Mouse (Mus musculus) erythroblast, embryonic 14.5 days (primary cell): ENCODE data around the gene Gm20683. TPM values are rescaled to one million over a fixed set of nuclear protein-coding genes. Genes with fewer than 3 reads are reported as not detected.
A peak's percentile ranks its signal among the peaks of the same experiment; 100 is the strongest.
"Not testable (repeated sequence)": the region's sequence is repeated elsewhere in the genome, so short reads cannot be mapped to it uniquely, and the experiment has no call there.

Experiments
- H3K27me3 ChIP-seq: 2 replicates; pipeline ENCODE4 v1.6.1; 2012; ENCODE audit warnings: inconsistent platforms; ENCODE audit not compliant: control insufficient read depth
- H3K36me3 ChIP-seq: 2 replicates; pipeline ENCODE4 v1.6.1; 2012; ENCODE audit warnings: mild to moderate bottlenecking, inconsistent platforms; ENCODE audit not compliant: control insufficient read depth
- H3K4me1 ChIP-seq: 2 replicates; pipeline ENCODE4 v1.6.1; 2012; ENCODE audit warnings: inconsistent platforms; ENCODE audit not compliant: control insufficient read depth
- H3K4me3 ChIP-seq: replicated peaks from 2 replicates; pipeline ENCODE3; 2012; ENCODE audit warnings: moderate library complexity, mild to moderate bottlenecking, inconsistent platforms
- H3K9me3 ChIP-seq: 2 replicates; pipeline ENCODE4 v1.6.1; 2012; ENCODE audit warnings: low read length, inconsistent platforms, mixed read lengths; ENCODE audit not compliant: control insufficient read depth
- GATA1 ChIP-seq: IDR thresholded peaks from 2 replicates; pipeline ENCODE4 v1.6.1; 2012; ENCODE audit warnings: low read length, inconsistent platforms, mixed read lengths
- TAL1 ChIP-seq: IDR thresholded peaks from 3 replicates; pipeline ENCODE4 v1.6.1; 2012; ENCODE audit warnings: low read length, inconsistent platforms, mixed read lengths
- polyA plus RNA-seq: library from polyadenylated mRNA; stranded (reverse); fragments of >175 nt; gene quantifications from 2 replicates; pipeline ENCODE4 v1.2.3, GENCODE M21; 2012

The Gm20683 gene
- polyA plus RNA-seq, 1 experiment, result 1.1 TPM

GRCm38 (mm10) chr17:25874721-25875170 is 33.2 kb upstream of the Gm20683 start, which contains the start of gene Mettl26:
Gene Mettl26 (plus strand): TSS chr17:25875074.
- no peak for TF ChIP-seq GATA1
- no peak for TF ChIP-seq TAL1
- Histone ChIP-seq H3K4me3 (peak within 1 kb of the TSS; percentile 73), H3K9me3 (no peaks in the 10 kb centered on the region), H3K27me3 (no peaks in the 10 kb centered on the region), H3K36me3 (peaks cover 27% of the 10 kb centered on the region), H3K4me1 (peaks cover 47% of the 10 kb centered on the region)

GRCm38 (mm10) chr17:25874148-25874720 is 32.7 kb upstream of the Gm20683 start:
- Histone ChIP-seq H3K27me3 (no peaks in the 10 kb centered on the region), H3K4me3 (peak overlapping the region; percentile 73), H3K4me1 (peaks cover 47% of the 10 kb centered on the region), H3K9me3 (no peaks in the 10 kb centered on the region), H3K36me3 (peaks cover 22% of the 10 kb centered on the region)
- TF ChIP-seq TAL1, result no peak
- TF ChIP-seq GATA1, result no peak

- peaks cover 15% of the 10 kb centered on the region for H3K36me3 ChIP-seq
- H3K27me3 ChIP-seq, result no peaks in the 10 kb centered on the region
- TF ChIP-seq TAL1 (no peak), GATA1 (no peak)
- H3K4me3 ChIP-seq, result peak overlapping the region; percentile 73
- H3K9me3 ChIP-seq, result no peaks in the 10 kb centered on the region
- H3K4me1 ChIP-seq, result peaks cover 49% of the 10 kb centered on the region
Observed at GRCm38 (mm10) chr17:25873405-25874147, 32.0 kb upstream of the Gm20683 start.

GRCm38 (mm10) chr17:25872676-25873075 is 31.1 kb upstream of the Gm20683 start:
- Histone ChIP-seq H3K4me1 (peaks cover 57% of the 10 kb centered on the region), H3K9me3 (no peaks in the 10 kb centered on the region), H3K4me3 (no peak overlapping the region), H3K27me3 (no peaks in the 10 kb centered on the region), H3K36me3 (peaks cover 6% of the 10 kb centered on the region)
- TF ChIP-seq TAL1 (no peak), GATA1 (no peak)

- not testable (repeated sequence) for H3K4me3 ChIP-seq, H3K27me3 ChIP-seq, H3K9me3 ChIP-seq, H3K36me3 ChIP-seq
- peaks cover 59% of the 10 kb centered on the region for H3K4me1 ChIP-seq
Observed at GRCm38 (mm10) chr17:25871566-25871965, 30.0 kb upstream of the Gm20683 start.

GRCm38 (mm10) chr17:25869954-25870353 is 28.4 kb upstream of the Gm20683 start:
- Histone ChIP-seq H3K27me3 (no peaks in the 10 kb centered on the region), H3K4me1 (peaks cover 56% of the 10 kb centered on the region), H3K36me3 (peaks cover 10% of the 10 kb centered on the region), H3K9me3 (no peaks in the 10 kb centered on the region), H3K4me3 (no peak overlapping the region)
- TF ChIP-seq GATA1, result no peak
- TF ChIP-seq TAL1, result no peak

- no peak overlapping the region for H3K4me3 ChIP-seq
- H3K27me3 ChIP-seq, result no peaks in the 10 kb centered on the region
- TF ChIP-seq TAL1, result no peak
- no peak for TF ChIP-seq GATA1
- H3K9me3 ChIP-seq, result no peaks in the 10 kb centered on the region
- peaks cover 14% of the 10 kb centered on the region for H3K36me3 ChIP-seq
- peaks cover 55% of the 10 kb centered on the region for H3K4me1 ChIP-seq
Observed at GRCm38 (mm10) chr17:25869498-25869897, 27.9 kb upstream of the Gm20683 start.

GRCm38 (mm10) chr17:25868601-25869191 is 27.1 kb upstream of the Gm20683 start, which contains the start of gene Mcrip2:
Gene Mcrip2 (minus strand): TSS chr17:25868764.
- TF ChIP-seq GATA1 (no peak), TAL1 (no peak)
- Histone ChIP-seq H3K4me3 (peak within 1 kb of the TSS; percentile 67), H3K9me3 (no peaks in the 10 kb centered on the region), H3K4me1 (peaks cover 48% of the 10 kb centered on the region), H3K27me3 (no peaks in the 10 kb centered on the region), H3K36me3 (peaks cover 22% of the 10 kb centered on the region)
